Mouse (Mus musculus): ENCODE results near the gene Ap1b1.
"Not testable (repeated sequence)": the region's sequence is repeated elsewhere in the genome, so short reads cannot be mapped to it uniquely, and the experiment has no call there.

Ap1b1 gene

GRCm38 (mm10) chr11:5063561-5064281, 77.1 kb downstream of the Ap1b1 start:
- DNase-seq, result no peak

GRCm38 (mm10) chr11:5064282-5065055, 77.8 kb downstream of the Ap1b1 start:
- DNase-seq, result no peak

GRCm38 (mm10) chr11:5065056-5065821, 78.6 kb downstream of the Ap1b1 start, which contains the start of gene Gas2l1:
Gene Gas2l1 (minus strand): TSS chr11:5065327.
- DNase-seq, result peak; percentile 84

GRCm38 (mm10) chr11:5067063-5067462, 80.4 kb downstream of the Ap1b1 start:
- no peak for DNase-seq

GRCm38 (mm10) chr11:5068126-5068971, 81.7 kb downstream of the Ap1b1 start:
- no peak for DNase-seq

GRCm38 (mm10) chr11:5074882-5075281, 88.3 kb downstream of the Ap1b1 start:
- no peak for DNase-seq

GRCm38 (mm10) chr11:5075760-5076159, 89.1 kb downstream of the Ap1b1 start:
- no peak for DNase-seq

- not testable (repeated sequence) for DNase-seq
These were observed 90.2 kb downstream of the Ap1b1 start for GRCm38 (mm10) chr11:5076843-5077242.

GRCm38 (mm10) chr11:5089147-5089546, 102.5 kb downstream of the Ap1b1 start:
- DNase-seq, result no peak

GRCm38 (mm10) chr11:5091706-5092105, 105.1 kb downstream of the Ap1b1 start:
- DNase-seq, result no peak
